Mouse (Mus musculus): ENCODE measurements around the gene Pepd.

Gene Pepd

GRCm38 (mm10) chr7:35054977-35055618, 142.9 kb downstream of the Pepd start:
- DNase-seq (ENCODE audit: extremely low read depth, low read depth, low spot score) = no peak

- DNase-seq (ENCODE audit: extremely low read depth, low read depth, low spot score) = no peak
Measured at GRCm38 (mm10) chr7:35055619-35056435, 143.6 kb downstream of the Pepd start.

DNA sequence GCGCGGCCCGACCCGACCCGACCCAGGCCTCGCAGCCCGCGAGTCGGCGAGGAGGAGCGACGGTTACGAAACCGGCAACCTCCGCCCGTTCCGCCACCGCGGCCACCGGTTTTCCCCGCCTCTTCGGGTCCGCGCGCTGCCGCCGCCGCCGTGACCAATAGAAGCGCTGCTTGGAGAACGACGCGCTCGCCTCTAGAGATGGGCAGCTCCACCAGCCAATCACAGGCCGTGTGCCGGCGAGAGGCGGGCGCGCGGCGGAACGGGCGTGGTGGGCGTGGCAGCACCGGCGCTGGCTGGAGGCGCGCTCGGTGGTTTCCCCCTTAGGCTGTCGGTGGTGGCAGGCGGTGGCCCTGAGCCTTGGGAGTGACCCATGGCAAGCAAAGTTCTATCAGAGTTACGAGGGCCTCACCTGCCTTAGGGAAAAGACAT, 144.3 kb downstream of the Pepd start, which contains the start of gene Cebpg:
Gene Cebpg (minus strand): TSS at position 138 of the 429 bp plus-strand sequence.
- DNase-seq (ENCODE audit: extremely low read depth, low read depth, low spot score) = no peak

DNA sequence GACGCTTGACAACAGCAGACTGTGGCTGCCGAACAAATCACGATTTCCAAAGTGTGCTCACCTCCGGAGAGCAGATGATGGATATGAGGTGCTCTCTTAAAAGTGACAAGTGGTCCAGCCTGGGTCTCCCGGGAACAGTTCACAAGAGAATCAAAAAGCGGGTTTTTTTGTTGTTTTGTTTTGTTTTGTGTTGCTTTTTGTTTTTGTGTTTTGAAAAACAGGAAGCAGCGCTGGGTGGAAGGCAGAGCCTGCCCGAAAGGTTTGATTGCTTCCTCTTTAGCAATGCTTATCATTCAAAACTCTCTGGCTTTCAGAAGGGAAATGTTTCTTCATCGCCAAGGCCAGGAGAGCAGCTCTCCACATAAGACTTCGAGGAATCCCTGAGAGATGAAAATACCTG, 144.8 kb downstream of the Pepd start:
- DNase-seq (ENCODE audit: extremely low read depth, low read depth, low spot score) = no peak

GRCm38 (mm10) chr7:35057569-35057968, 145.4 kb downstream of the Pepd start:
- no peak for DNase-seq (ENCODE audit: extremely low read depth, low read depth, low spot score)

DNA sequence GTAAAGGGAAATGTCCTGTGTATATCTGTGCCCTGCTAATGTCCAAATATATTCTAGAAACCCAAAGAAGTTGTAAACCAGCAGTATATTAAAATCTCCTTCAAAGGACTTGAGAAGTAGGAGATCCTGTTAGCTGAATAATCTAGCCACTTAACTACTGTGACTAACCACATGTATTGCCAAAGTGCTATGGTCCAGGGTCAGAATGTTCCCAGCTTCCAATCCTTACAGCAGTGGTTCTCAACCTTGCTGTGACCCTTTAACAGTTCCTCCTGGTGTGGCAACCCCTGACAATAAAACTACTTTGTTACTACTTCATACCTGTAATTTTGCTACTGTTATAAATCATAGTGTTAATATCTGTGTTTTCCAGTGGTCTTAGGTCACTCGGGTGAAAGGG, 146.2 kb downstream of the Pepd start:
- no peak for DNase-seq (ENCODE audit: extremely low read depth, low read depth, low spot score)

GRCm38 (mm10) chr7:35059467-35059866, 147.3 kb downstream of the Pepd start:
- no peak for DNase-seq (ENCODE audit: extremely low read depth, low read depth, low spot score)

GRCm38 (mm10) chr7:35064286-35065258, 152.4 kb downstream of the Pepd start:
- DNase-seq (ENCODE audit: extremely low read depth, low read depth, low spot score) = no peak

GRCm38 (mm10) chr7:35065958-35066357, 153.8 kb downstream of the Pepd start:
- DNase-seq (ENCODE audit: extremely low read depth, low read depth, low spot score) = no peak

DNA sequence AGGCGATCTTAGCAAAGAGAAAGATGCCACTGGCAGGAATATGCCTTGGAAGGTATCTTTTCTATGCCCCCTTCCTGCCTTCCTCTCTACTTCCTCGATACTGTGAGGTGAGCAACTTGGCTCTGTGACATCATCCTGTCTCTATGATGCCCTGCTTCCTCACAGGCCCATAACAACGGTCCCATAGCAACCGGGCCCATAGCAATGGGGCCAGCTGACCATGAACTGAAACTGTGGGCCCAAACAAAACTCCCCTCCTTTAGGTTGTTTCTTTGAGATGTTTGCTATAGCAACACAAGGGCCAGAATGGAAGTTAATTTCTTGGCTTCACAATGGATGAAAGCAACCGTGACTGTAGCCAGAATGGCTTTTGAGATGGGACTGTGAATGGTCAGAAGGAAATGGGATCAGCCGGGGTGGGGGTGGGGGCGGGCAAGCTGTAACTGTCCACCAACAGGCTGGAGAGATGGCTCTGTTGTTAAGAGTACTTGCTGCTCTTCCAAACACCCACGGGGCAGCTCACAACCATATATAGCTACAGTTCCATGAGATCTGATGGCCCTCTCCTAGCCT, 154.5 kb downstream of the Pepd start:
- DNase-seq (ENCODE audit: extremely low read depth, low read depth, low spot score) = no peak

DNA sequence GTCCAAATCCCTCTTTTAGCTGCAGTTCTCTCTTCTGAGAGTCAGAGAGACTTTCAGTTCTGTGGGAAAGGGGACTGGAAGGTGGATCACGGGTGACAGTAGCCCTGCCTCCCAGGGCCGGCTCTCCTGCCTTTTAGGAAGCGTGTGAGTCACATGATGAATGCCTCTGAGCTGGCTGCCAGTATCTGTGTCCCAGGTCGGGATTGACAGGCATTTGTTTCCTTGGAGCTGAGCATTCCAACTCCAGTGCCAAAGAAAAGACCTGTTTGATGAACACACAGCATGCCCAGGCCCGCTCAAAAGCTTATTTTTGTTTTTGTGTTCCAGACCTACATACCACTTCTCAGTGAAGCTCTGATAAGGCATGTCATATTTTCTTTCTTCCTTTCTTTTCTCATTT, 164.5 kb downstream of the Pepd start:
- peak; percentile 99 for DNase-seq (ENCODE audit: extremely low read depth, low read depth, low spot score)

DNA sequence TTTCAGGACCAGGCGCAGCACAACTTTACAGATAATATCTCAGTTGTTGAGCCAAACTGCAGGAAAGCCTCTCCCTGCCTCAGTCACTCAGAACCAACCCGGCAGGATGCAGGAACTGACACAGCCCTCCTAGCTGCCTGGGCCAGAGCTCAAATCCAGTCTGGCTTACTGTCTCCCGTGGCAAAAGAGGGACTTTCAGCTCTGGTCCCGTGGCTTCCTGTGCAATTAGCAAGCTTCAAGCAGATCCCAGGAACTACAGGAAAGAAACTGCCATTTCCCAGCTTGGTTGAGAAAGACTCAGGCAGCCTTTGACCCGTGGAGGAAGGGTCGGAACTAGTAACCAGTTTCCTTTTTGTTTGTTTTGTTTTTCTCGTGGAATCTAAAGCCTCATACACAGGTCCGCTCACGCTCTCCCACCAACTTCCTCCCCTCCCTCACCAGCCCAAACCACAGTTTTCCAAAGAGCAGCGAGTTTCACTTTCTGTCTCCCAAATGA, 168.7 kb downstream of the Pepd start:
- DNase-seq (ENCODE audit: extremely low read depth, low read depth, low spot score) = no peak

GRCm38 (mm10) chr7:35081406-35082104, 169.4 kb downstream of the Pepd start:
- no peak for DNase-seq (ENCODE audit: extremely low read depth, low read depth, low spot score)

GRCm38 (mm10) chr7:35084565-35085360, 172.6 kb downstream of the Pepd start:
- no peak for DNase-seq (ENCODE audit: extremely low read depth, low read depth, low spot score)

GRCm38 (mm10) chr7:35086271-35086861, 174.2 kb downstream of the Pepd start:
- DNase-seq (ENCODE audit: extremely low read depth, low read depth, low spot score) = no peak

DNA sequence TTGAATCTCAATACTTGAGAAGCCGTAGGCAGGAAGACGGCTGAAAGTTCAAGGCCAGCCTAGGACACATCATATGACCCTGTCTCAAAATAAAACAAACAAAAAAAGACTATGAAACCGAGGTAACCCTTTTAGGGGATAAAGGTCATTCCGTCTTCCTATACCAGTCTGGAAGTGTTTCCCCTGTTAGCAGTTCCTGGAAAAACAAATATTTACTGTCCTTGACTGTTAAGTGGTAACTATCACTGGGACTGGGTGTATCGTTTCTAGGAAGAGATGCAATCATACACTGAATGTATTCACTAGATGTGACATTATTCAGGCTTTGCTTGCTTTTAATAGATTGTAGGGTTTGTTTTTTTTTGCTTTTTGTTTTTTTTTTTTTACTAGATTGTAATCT, 178.4 kb downstream of the Pepd start:
- DNase-seq (ENCODE audit: extremely low read depth, low read depth, low spot score) = no peak

Measured in fat pad, adult 2 months (tissue).